Mouse (Mus musculus) small intestine, adult 2 months (tissue): ENCODE results near the gene Dhx57.

Experiments
- CTCF ChIP-seq: fragments of 200-500 bp; IDR thresholded peaks from 2 replicates; pipeline ENCODE4 v1.5.1; 2012; ENCODE audit warnings: low read depth, mild to moderate bottlenecking, control low read depth, inconsistent platforms, low read length, moderate library complexity, mixed read lengths; ENCODE audit not compliant: insufficient replicate concordance, insufficient read length; ENCODE audit errors: extremely low read depth
- POLR2A ChIP-seq: fragments of 200-500 bp; IDR thresholded peaks from 2 replicates; pipeline ENCODE4 v1.6.1; 2012; ENCODE audit warnings: low read depth, mild to moderate bottlenecking, control low read depth, inconsistent platforms, low read length, moderate library complexity

DNA sequence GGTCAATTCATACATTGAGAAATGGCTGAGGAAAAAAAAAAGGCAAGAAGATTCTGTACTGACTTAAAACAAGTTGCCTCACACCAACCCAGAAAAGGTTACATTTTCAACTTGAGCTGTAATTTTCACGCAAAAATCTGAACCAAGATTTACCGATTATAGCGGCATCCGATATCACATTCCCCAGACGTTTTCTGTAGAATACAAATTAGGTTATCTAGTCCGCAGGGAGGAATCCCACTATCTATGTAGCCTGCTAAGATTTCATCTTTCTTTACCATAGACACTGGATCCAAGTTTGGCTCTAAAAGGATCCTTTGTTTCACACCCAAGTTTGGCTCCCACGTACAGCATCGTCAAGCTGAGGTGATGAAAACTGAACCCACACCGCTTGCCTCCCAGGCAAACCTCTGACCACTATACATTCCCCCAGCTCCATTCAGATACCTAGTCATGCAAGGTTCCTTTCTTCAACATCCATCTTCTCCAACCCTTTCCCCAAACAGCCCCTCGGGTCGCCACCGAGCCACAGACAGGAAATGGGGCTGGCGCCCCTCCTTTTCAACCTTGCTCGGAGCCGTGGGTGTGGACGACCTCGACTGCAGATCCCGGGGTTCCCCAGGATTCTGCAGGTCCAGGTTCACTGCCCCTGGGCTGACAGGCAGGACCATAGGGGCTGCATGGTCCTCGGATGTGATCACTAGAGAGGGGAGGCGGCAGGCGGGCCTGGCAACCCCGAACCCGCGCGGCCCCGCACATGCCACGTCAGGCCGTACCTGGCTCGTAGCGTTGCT is 799 bp downstream of the Dhx57 start:
- TF ChIP-seq CTCF (no peak), POLR2A (no peak)
